ENCODE assay signal across 8 mouse cellular contexts in genomic region chr2:101871179-101871578, GRCm38 (mm10). TPM values are rescaled to one million over a fixed set of nuclear protein-coding genes. Genes with fewer than 3 reads are reported as not detected.
DNase-seq lines count a peak whose midpoint lies in the region; ATAC-seq and TF ChIP-seq lines count a peak whose summit lies in the region.

No protein-coding gene starts in this region.

- peak; percentile 64 for TF ChIP-seq CTCF in Patski (IDR thresholded peaks at IDR 0.05)

- no peaks in the 10 kb centered on the region for H3K27me3 ChIP-seq in Patski
- no peaks in the 10 kb centered on the region for H3K27me3 ChIP-seq in embryonic facial prominence, embryonic 14.5 days (replicated peaks; ENCODE audit: control insufficient read depth, insufficient read depth, low read length)
- no peaks in the 10 kb centered on the region for H3K27me3 ChIP-seq in hindbrain, embryonic 11.5 days (ENCODE audit: control insufficient read depth, insufficient read depth, low read length)
- H3K27me3 ChIP-seq in limb, embryonic 13.5 days, result no peaks in the 10 kb centered on the region; the same call in 1 of the 2 replicates
- no peaks in the 10 kb centered on the region for H3K27me3 ChIP-seq in midbrain, embryonic 16.5 days (ENCODE audit: control insufficient read depth, insufficient read depth, low read depth, low read length)

- H3K27ac ChIP-seq in embryonic facial prominence, embryonic 14.5 days (replicated peaks; ENCODE audit: low read depth, low read length), result no peak overlapping the region
- no peak overlapping the region for H3K27ac ChIP-seq in hindbrain, embryonic 11.5 days (ENCODE audit: low read depth, low read length)
- H3K27ac ChIP-seq in limb, embryonic 13.5 days, result no peak overlapping the region
- H3K27ac ChIP-seq in midbrain, embryonic 16.5 days (ENCODE audit: low read length), result no peak overlapping the region

- 0 out of 2 replicates have a peak overlapping the region, but pooled peaks have one; percentile 28 for H3K9ac ChIP-seq in embryonic facial prominence, embryonic 14.5 days (ENCODE audit: low read depth, low read length)
- H3K9ac ChIP-seq in hindbrain, embryonic 11.5 days (ENCODE audit: low read depth, low read length), result no peak overlapping the region
- peak overlapping the region; percentile 48; the same call in 1 of the 2 replicates for H3K9ac ChIP-seq in limb, embryonic 13.5 days
- 0 out of 2 replicates have a peak overlapping the region, but pooled peaks have one; percentile 30 for H3K9ac ChIP-seq in midbrain, embryonic 16.5 days (ENCODE audit: low read depth, low read length)

- peak; percentile 35 to 56 for DNase-seq in left cerebral cortex, postnatal 25 days (ENCODE audit: low spot score in 2 of 2)
- DNase-seq in left cerebral cortex, adult 8-10 months (ENCODE audit: low spot score in 2 of 2), result no peak
- DNase-seq in Patski (ENCODE audit: low read depth, low spot score), result no peak
- peak; percentile 74 for DNase-seq in embryonic facial prominence, embryonic 14.5 days (ENCODE audit: low spot score)
- DNase-seq in hindbrain, embryonic 11.5 days (ENCODE audit: low spot score), result peak; percentile 78
- DNase-seq in urinary bladder, adult 2 months (ENCODE audit: low spot score), result no peak

- ATAC-seq in Patski, result peak; percentile 35
- ATAC-seq in embryonic facial prominence, embryonic 14.5 days (ENCODE audit: low read depth), result peak; percentile 44; the same call in 1 of the 2 replicates
- ATAC-seq in hindbrain, embryonic 11.5 days (ENCODE audit: low FRiP score), result no peak
- 0 out of 2 replicates have a peak, but pooled peaks have one; percentile 44 for ATAC-seq in limb, embryonic 13.5 days (ENCODE audit: low FRiP score, low read depth)
- ATAC-seq in midbrain, embryonic 16.5 days, result peak; percentile 28; the same call in 1 of the 2 replicates

- peak overlapping the region; percentile 44 for H3K4me2 ChIP-seq in embryonic facial prominence, embryonic 14.5 days (ENCODE audit: low read depth, low read length)
- H3K4me2 ChIP-seq in hindbrain, embryonic 11.5 days (replicated peaks; ENCODE audit: low read depth, low read length), result no peak overlapping the region
- peak overlapping the region; percentile 49 for H3K4me2 ChIP-seq in limb, embryonic 13.5 days (replicated peaks)
- 0 out of 2 replicates have a peak overlapping the region, but pooled peaks have one; percentile 19 for H3K4me2 ChIP-seq in midbrain, embryonic 16.5 days (ENCODE audit: low read length)

- in situ Hi-C loops in Patski (cut with MboI; ENCODE audit: low pct_unique_long_range_greater_than_20kb), result loop anchor here (5.0 kb wide), 1 partner anchor 164 kb away; no protein-coding TSS in a partner anchor

- CTCF ChIA-PET in Patski (lab: Charles Lee), result interaction anchor here (0.8 to 3.6 kb wide), 13 partner anchors 9 to 173 kb away, joined by 3 to 19 read pairs (median 4); no protein-coding TSS in a partner anchor

- H3K4me3 ChIP-seq in embryonic facial prominence, embryonic 14.5 days (ENCODE audit: low read depth, low read length), result 0 out of 2 replicates have a peak overlapping the region, but pooled peaks have one; percentile 5
- H3K4me3 ChIP-seq in hindbrain, embryonic 11.5 days (ENCODE audit: low read depth, low read length), result no peak overlapping the region
- H3K4me3 ChIP-seq in limb, embryonic 13.5 days, result peak overlapping the region; percentile 23
- no peak overlapping the region for H3K4me3 ChIP-seq in midbrain, embryonic 16.5 days (ENCODE audit: low read depth, low read length)

- 22% methylated on average over 14 of the region's 14 CpGs for WGBS in embryonic facial prominence, embryonic 14.5 days
- 33% methylated on average over 14 of the region's 14 CpGs for WGBS in hindbrain, embryonic 11.5 days
- 23% methylated on average over 14 of the region's 14 CpGs for WGBS in limb, embryonic 13.5 days
- 28% methylated on average over 14 of the region's 14 CpGs for WGBS in midbrain, embryonic 16.5 days

- no peaks in the 10 kb centered on the region for H3K36me3 ChIP-seq in embryonic facial prominence, embryonic 14.5 days (ENCODE audit: control insufficient read depth, insufficient read depth, low read length)
- H3K36me3 ChIP-seq in hindbrain, embryonic 11.5 days (ENCODE audit: control insufficient read depth, insufficient read depth, low read length), result no peaks in the 10 kb centered on the region
- no peaks in the 10 kb centered on the region for H3K36me3 ChIP-seq in limb, embryonic 13.5 days
- H3K36me3 ChIP-seq in midbrain, embryonic 16.5 days (ENCODE audit: control insufficient read depth, insufficient read depth, low read length), result no peaks in the 10 kb centered on the region

- intact Hi-C loops in left cerebral cortex, postnatal 25 days (cut with DNase I), result loop anchor here (5.0 kb wide), 1 partner anchor 179 kb away; no protein-coding TSS in a partner anchor

- H3K9me3 ChIP-seq in embryonic facial prominence, embryonic 14.5 days (ENCODE audit: control insufficient read depth, low read length), result no peaks in the 10 kb centered on the region
- H3K9me3 ChIP-seq in hindbrain, embryonic 11.5 days (ENCODE audit: control insufficient read depth, low read length), result no peaks in the 10 kb centered on the region
- H3K9me3 ChIP-seq in limb, embryonic 13.5 days, result no peaks in the 10 kb centered on the region
- no peaks in the 10 kb centered on the region for H3K9me3 ChIP-seq in midbrain, embryonic 16.5 days (replicated peaks; ENCODE audit: control insufficient read depth, low read length, poor library complexity, severe bottlenecking)

- POLR2A ChIA-PET in Patski (lab: Charles Lee), result no interaction called here

- no peaks in the 10 kb centered on the region for H3K4me1 ChIP-seq in embryonic facial prominence, embryonic 14.5 days (ENCODE audit: control insufficient read depth, insufficient read depth, low read length)
- no peaks in the 10 kb centered on the region for H3K4me1 ChIP-seq in hindbrain, embryonic 11.5 days (replicated peaks; ENCODE audit: control insufficient read depth, insufficient read depth, low read length)
- H3K4me1 ChIP-seq in limb, embryonic 13.5 days, result peaks cover 7% of the 10 kb centered on the region; the same call in 1 of the 2 replicates
- no peaks in the 10 kb centered on the region for H3K4me1 ChIP-seq in midbrain, embryonic 16.5 days (ENCODE audit: control insufficient read depth, insufficient read depth, low read length)

RNA-seq across cellular contexts. Expression of gene Prr5l, which starts 11.6 kb away (rescaled TPM):
- 1 to 10 TPM; 7.7 to 7.8 TPM for total RNA-seq in left cerebral cortex, postnatal 25 days (2021)
- total RNA-seq in left cerebral cortex, adult 8-10 months (2022), result 10 to 100 TPM; 13.1 to 18.4 (median 13.6) TPM
- polyA plus RNA-seq in Patski (2021), result 3.8 TPM
- polyA plus RNA-seq in embryonic facial prominence, embryonic 14.5 days (2014; fragmentation: Nextera tagmentation; extraction: Ambion mirVana), result 14.2 and 19.3 TPM in 2 replicates
- 12.2 and 13.2 TPM in 2 replicates for polyA plus RNA-seq in hindbrain, embryonic 11.5 days (2014; fragmentation: Nextera tagmentation; extraction: Ambion mirVana)
- polyA plus RNA-seq in limb, embryonic 13.5 days (2015; fragmentation: Nextera tagmentation; extraction: Ambion mirVana), result 30.2 and 39.6 TPM in 2 replicates
- polyA plus RNA-seq in midbrain, embryonic 16.5 days (2015; fragmentation: Nextera tagmentation; extraction: Ambion mirVana), result 4.6 and 4.7 TPM in 2 replicates
- polyA plus RNA-seq in urinary bladder, adult 2 months (2012; rRNA removed), result 2.6 and 2.8 TPM in 2 replicates

RNA-seq across cellular contexts. Expression of gene Commd9, which starts 14.9 kb away (rescaled TPM):
- total RNA-seq in left cerebral cortex, postnatal 25 days (2021), result 10 to 100 TPM; 33.9 to 38.1 TPM
- 10 to 100 TPM; 37.2 to 45.9 (median 40.3) TPM for total RNA-seq in left cerebral cortex, adult 8-10 months (2022)
- polyA plus RNA-seq in Patski (2021), result 52.3 TPM
- 61.7 and 70.2 TPM in 2 replicates for polyA plus RNA-seq in embryonic facial prominence, embryonic 14.5 days (2014; fragmentation: Nextera tagmentation; extraction: Ambion mirVana)
- 78.2 and 79.3 TPM in 2 replicates for polyA plus RNA-seq in hindbrain, embryonic 11.5 days (2014; fragmentation: Nextera tagmentation; extraction: Ambion mirVana)
- 62.6 and 66.2 TPM in 2 replicates for polyA plus RNA-seq in limb, embryonic 13.5 days (2015; fragmentation: Nextera tagmentation; extraction: Ambion mirVana)
- 105 and 119 TPM in 2 replicates for polyA plus RNA-seq in midbrain, embryonic 16.5 days (2015; fragmentation: Nextera tagmentation; extraction: Ambion mirVana)
- polyA plus RNA-seq in urinary bladder, adult 2 months (2012; rRNA removed), result 46.4 and 66.3 TPM in 2 replicates

Comparison
In these comparisons a context has a peak if more than half of its experiments do, and no peak if none do; other contexts are left out.
1. DNase-seq: peak in left cerebral cortex, postnatal 25 days (2 of 2), embryonic facial prominence, embryonic 14.5 days (single experiment) and hindbrain, embryonic 11.5 days (single experiment); none in left cerebral cortex, adult 8-10 months (0 of 2), Patski (single experiment) and urinary bladder, adult 2 months (single experiment).
2. H3K4me3 ChIP-seq: peak in embryonic facial prominence, embryonic 14.5 days (single experiment) and limb, embryonic 13.5 days (single experiment); none in hindbrain, embryonic 11.5 days (single experiment) and midbrain, embryonic 16.5 days (single experiment).